Mouse (Mus musculus) embryo, embryonic 11.5 days (tissue): ENCODE measurements at regions not wholly inside any gene's neighbourhood (a gene's known extent, or its start where the extent isn't known, plus 50 kb on each side); places are given as distances from the start of the nearest gene placed in this dataset.

Experiments
- DNase-seq: peaks from one replicate; pipeline ENCODE4 v3.0.0-alpha.2; 2012; ENCODE audit warnings: low read depth, low spot score

DNA sequence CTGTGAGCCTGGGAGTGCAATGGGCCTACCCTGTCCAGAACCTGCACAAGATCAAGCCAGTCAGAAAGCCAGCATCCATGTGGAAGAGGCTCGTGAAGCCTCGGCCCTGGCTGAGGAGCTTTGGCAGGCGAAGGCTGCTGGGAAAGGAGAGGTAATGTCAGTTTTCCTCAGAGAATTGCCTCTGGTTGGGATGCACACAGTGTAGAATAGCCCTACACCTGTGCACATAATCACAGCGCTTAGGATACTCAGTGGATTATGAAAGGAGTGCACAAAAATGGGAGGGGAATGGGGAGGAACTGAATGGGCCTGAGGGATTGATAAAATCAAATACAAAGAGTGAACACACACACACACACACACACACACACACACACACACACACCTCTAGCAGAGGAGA lies 319.9 kb upstream of the Sphkap start:
- no peak for DNase-seq

DNA sequence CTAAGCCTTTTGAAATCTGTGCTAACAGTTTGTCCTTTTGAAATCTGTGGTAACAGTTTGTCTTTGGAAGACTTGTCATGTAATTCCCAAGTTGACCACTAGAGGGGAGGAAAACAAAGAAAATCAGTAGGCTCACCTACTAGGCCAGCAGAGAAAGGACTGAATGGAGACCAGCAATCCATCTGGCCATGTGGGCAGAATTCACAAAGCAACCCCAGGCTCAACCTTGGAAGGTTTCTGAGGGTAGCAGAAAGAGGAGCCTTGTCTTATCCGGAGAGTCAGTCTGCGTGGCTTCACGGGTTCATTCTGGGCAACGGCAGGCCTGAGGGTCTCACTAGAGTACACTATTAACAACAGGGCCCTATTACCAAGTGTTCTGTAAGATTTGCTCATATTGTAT lies 319.2 kb upstream of the Sphkap start:
- DNase-seq: peak; percentile 65

- no peak for DNase-seq
These were observed 315.1 kb upstream of the Sphkap start for GRCm38 (mm10) chr1:83723096-83723495.

DNA sequence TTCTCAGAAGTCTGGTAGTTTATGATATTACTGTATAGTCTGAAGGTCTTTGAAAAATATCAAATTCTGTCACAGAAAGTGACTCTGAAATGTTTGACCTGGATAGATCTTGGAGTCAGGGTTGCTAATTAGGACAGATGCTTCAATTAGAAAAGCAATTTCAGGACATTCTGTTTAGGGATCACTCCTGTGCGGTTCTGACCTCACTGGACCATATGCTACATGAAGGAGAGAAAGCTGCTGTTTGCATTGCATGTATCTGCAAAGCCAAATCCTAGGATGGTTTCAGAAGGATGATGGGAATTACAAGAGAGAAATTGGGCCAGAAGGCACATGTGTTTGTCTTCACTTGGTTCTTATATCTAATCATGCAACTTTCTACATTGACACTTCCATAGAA lies 312.2 kb upstream of the Sphkap start:
- no peak for DNase-seq

DNA sequence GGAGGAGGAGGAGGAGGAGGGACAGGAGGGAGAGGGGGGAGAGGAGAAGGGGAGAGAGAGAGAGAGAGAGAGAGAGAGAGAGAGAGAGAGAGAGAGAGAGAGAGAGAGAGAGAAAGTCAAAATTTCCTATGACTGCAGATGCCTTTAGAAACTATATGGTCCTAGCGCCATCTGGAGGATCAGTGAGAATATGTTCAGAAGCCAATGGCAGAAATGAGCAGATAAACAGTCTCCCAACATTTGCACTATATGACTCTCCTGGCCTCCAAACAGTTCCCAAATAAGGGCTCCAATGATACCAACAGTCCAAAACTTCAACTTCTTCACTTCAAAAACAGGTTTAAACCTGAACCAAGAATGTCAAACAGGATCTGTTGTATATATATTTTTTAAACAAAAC lies 309.1 kb upstream of the Sphkap start:
- peak; percentile 37 for DNase-seq

DNA sequence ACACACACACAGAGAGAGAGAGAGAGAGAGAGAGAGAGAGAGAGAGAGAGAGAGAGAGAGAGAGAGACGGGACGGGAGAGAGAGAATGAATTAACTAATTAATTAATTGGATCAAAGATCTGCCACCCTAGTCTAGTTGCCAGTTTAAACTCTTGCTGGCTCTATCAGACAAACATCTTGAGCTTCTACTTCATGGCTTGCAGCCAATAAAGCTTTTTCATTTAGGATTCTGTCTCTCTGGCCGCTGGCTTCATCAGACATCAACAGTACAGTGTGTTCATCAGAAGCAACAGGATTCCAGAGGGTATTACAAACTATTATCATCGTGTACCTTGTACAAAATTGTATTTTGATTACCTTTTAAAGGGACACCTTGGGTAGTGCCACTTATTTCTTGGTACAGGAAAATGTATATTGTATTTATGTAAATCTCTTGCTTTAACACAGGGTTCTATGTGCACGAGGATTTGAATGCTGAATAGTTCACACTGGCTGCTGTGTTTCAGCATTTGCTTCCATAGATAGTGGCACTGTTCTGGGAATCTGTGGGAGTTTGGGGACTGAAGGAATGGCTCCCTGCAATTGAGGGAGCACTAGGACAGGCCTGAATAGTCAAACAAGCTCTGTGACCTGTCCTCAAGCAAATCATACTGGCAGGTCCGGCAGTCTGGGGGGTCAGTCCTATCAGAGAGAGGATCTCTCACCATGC lies 293.9 kb upstream of the Sphkap start:
- no peak for DNase-seq

DNA sequence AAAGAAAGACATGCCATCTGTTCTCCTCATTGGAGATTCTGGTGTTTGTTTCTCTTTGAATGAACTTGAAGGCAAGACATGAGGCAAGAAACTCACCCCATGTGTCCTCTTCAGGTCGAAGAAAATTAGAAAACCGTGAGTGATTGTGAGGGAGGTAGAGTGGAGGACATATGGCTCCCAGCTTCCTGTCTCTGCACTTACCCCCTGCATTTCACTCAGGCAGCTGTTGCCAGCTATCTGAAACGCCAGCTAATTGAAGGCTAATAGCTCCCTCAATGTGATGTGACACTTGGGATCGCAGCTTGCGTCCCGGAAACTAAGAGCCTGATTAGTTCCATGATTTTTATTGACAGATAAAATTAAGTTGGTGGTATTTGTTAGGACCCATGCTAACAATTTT lies 289.4 kb upstream of the Sphkap start:
- peak; percentile 3 for DNase-seq

GRCm38 (mm10) chr1:83685221-83685620 lies 277.2 kb upstream of the Sphkap start:
- DNase-seq: no peak

DNA sequence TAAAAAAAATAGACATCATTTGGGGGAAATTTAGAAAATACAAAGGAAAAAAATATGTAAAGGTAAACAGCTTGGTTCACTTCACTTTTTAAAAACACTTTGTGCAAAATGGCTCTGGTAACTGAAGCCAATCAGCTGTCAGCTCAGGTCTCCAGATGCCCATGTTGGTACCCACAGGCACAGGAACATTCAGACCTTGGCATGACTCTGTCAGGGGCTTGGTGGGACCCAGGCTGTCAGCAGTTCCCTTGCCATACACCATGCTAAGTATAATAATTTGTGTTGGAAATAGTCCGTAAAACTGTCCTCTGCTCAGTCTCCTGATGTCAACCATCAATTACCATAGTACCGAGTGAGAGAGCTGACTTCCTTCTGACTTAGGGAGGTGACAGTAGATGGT lies 257.3 kb upstream of the Sphkap start:
- no peak for DNase-seq

DNA sequence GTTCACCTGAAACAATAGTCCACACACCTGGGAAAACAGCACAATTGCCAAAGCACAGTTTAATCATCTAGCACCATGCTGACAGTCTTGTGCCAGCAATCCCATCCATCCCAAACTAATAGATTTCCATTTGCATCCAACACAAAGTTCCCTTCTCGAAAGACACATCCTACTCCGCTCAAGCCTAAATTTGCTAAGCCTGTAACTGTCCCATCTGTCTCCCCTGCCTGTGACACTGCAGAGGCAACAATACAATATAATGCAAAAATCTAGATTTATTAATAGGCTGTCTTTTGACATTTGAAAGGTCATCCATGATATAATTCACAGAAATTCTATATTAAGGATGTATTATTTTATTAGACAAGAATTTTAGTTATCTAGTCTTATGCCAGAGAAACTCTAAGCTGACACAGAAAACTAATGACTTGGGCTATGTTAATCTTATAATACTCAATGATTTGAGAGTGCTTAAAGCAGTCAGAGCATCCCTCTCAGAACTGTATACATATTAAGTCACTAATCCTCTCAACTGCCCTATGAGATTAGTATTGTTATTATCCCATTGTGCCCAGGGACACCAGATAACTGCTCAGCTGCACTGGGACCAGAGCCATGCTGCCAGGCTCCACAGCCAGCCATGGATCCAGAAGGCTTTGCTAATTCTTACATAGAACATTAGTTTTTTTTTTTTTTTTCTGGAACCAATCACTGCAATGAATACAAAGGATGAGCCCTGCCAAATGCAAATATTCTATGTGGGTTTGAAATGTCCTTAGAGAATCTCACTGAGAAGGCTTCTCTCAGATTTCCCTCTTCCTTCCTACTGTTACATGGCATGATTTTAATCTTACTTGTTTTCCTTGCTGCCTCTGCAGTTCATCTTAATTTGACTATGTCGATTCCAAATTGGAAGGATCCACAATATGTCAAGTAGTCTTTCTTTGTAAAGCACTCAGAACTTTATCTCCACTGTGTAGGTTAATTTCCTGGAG lies 254.1 kb upstream of the Sphkap start:
- DNase-seq: no peak

DNA sequence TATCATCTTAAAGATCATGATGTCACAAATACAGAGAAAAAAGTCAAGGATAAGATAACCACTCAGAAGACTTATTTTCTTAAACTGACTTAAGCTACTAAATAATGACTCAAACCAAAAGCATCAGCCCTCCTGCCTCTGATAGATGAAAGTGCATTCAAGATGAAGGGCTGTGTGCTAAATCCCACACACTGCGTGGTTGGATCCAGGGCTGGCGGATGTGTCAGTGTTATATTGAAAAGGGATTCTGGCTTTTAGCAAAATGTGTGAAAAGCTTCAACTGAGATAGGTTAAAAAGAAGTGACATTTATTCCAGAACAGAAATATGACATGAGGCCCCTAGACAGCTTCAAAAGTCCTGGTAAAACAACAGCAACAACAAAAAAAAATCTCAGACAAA lies 245.7 kb upstream of the Sphkap start:
- no peak for DNase-seq

DNA sequence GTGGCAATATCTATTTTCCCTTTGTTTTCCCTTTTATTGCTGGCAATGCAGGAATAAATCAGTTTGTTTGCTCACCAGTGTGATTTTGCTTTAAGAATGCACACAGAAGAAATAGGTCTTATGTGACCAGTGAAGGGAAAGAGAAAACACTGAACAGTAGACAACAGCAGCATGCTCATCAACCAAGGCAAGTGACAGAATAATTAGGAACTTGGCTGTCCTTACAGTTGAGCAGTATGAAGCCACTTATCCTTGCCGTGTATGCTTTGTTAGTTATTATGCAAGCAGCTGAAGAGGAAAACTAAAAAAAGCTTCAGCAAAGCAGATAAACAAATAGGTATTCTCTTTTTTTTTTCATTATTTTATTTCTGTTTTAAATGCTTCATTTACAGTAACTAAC lies 237.6 kb upstream of the Sphkap start:
- no peak for DNase-seq

DNA sequence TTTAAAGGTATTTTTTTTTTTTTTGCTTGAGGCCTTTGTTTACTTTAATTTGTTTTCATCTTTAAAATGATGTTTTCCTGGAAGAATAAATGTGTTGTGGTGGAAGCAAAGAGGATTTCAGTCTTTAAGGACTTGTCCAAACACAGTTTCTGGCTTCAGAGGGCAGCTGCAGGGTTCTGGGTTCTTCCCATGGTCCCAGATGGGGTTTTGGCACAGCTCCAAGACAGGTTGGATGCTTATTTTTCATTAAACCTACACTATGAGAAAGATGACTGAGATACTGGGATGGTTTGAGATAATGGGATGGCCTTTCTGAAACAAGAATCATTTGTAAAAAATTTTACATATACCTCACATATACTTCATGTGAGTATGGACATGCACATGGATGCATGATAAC lies 234.7 kb upstream of the Sphkap start:
- no peak for DNase-seq

GRCm38 (mm10) chr1:83636051-83636450 lies 228.1 kb upstream of the Sphkap start:
- DNase-seq: no peak

DNA sequence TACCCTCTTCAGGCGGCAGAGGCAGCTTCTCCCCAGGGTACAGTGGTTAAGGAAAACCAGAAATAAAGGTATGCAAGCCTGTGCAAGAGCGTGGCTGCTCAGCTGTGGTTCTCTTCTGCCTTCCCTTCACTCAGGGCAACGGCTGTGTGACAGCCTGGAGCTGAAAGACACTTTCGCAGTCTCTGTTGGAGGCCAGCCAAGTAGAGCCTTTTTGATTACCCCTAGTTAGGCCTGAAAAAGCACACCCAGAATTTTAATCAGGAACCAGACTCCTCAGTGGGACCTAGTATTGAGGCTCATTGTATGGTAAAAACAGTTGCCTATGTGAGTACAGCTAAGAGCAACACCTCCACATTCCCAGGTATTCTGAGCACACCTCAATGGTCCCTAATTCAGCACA lies 223.8 kb upstream of the Sphkap start:
- DNase-seq: no peak

DNA sequence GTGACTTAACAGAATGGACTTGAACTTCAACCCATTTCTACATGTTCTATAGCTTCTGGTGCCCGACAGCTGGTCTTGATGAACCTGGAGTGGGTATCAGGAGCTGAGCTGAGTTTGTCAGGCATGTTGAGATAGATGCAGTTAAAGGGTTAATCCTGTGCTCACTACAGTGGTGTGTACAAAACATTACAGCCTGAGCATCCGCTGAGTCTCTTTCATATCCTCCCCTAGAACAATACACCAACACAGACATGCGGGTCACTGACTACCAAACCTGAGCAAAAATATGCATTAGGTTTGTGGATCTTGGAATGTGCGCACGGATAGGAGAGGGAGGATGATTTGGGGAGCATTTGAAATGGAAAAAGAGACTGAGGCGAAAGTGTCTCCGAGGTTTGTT lies 223.4 kb upstream of the Sphkap start:
- no peak for DNase-seq

- DNase-seq: no peak
These were observed 179.3 kb upstream of the Sphkap start for GRCm38 (mm10) chr1:83587258-83587657.

DNA sequence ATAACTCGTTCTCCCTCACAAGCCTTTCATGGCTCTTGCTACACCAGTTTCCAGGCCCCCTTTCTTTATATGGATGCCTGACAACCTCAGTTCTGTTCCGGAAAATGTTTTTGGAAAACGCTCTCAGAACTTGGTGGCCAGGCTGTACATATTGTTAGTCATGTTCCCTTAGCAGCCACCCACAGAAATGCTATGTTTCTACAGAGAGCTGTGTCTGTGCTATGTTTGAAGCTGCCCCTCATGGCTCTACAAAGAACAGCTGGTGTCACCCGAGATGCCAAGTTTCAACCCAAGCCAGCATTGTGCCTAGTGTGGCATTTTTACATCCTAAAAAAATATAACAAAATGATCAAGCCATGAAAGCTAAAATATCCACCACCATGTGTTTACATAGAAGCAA lies 175.0 kb upstream of the Sphkap start:
- DNase-seq: no peak

DNA sequence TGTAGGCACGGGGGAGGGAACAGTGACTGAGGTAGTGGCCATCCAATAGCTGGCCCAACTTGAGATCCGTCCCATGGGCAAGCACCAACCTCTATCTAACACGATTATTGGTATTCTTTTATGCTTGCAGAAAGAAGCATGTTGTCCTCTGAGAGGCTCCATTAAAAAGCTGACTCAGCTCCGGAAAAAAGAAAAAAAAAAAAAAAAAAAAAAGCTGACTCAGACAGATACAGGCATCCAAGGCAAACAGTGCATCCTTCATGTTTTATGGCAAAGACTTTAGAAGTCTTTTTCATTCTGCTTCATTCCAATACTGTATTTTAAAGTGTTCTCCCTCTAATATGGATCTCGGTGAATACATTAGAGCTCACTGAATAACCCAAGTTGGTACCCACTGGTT lies 162.0 kb upstream of the Sphkap start:
- DNase-seq: no peak

DNA sequence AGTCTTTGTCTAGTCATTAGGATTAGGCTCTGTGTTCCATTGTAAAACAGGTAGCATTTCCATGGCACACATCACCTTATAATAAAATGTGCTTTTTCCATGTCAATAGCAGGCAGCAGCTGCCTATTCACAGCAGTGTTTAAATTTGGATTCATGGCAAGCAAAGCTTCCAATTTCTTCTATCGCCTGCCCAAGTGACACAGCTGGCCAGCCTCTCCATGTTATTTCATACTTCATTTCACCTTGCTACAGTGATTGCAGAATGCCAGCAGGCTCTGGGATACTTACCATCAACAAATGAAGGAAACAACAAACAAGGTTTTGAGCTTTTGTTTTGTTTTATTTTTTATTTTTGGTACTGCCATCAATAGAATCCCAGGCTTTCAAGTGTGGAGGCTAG lies 160.7 kb upstream of the Sphkap start:
- DNase-seq: no peak

DNA sequence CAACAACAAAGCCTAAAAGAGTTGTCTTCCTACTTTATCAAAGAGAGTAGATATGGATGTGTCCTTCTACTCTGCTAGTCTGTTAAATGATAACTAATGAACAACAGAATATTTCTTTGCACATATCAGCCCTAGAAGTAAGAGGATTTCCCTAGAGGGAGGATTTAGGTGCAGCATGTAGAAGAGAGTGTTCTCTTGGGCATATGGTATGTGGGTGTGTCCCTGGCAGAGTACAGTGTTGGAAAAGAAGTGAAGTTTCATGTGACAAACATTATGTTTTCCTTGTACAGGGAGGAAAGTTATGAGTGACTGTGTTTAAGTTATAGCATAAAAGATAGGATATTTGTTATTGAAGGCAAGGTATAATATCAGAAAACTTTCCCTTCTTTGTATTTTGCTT lies 143.6 kb upstream of the Sphkap start:
- no peak for DNase-seq

DNA sequence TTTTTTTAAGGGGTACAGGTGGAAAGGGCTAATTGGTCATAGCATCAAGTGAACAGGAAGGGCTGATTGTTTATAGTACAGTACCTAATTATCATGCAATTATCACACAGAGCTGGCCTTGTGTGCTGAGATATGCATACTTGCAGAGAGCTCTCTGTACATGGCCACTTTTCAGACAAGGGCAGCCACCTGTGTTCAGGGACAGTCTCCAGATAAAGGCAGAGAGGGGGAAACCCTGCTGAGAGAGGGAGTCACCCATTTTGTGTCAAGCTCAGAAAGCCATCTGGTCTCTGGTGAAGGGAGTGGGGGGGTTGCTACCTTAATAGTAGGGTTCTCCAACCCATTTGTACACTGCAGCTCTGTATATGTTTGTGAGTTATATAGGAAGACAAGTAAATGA lies 127.5 kb upstream of the Sphkap start:
- DNase-seq: no peak

- DNase-seq: no peak
These were observed 119.8 kb upstream of the Sphkap start for GRCm38 (mm10) chr1:83527803-83528202.
